Mouse (Mus musculus): ENCODE data around the gene Aamp. TPM values are rescaled to one million over a fixed set of nuclear protein-coding genes. Genes with fewer than 3 reads are reported as not detected.

Aamp gene
- polyA plus RNA-seq, 1 experiment, result 173 TPM

GRCm38 (mm10) chr1:74275015-74275414 is 9.5 kb downstream of the Aamp start:
- Histone ChIP-seq H3K4me3 (ENCODE audit: insufficient read depth, low read length) (no peak overlapping the region), H3K27ac (ENCODE audit: insufficient read depth, low read length) (no peak overlapping the region), H3K4me1 (ENCODE audit: control insufficient read depth, insufficient read depth, low read length) (no peaks in the 10 kb centered on the region; the same call in 1 of the 2 replicates)
- TF ChIP-seq POLR2A (IDR thresholded peaks at IDR 0.05; ENCODE audit: extremely low read depth, insufficient read depth, low read length), result no peak

DNA sequence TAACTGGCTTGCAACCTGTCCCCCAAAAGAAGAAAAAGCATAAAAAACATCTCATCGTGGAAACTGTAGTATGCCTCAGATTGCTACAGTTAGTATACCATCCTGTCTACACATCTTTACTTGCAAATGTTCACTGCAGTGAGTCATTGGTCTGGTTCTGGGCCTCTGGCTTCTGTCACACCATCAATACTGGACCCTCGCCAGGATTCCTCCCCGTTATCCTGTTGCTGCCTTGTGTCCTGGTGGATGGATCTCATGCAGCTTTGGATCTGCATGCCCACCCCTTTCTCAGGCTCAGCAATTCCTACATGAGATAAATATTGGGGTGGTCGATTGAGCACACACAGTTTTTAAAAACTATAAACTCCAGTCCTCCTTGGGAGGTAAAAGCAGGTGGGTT is 12.9 kb downstream of the Aamp start:
- Histone ChIP-seq H3K4me1 (ENCODE audit: control insufficient read depth, insufficient read depth, low read length) (no peaks in the 10 kb centered on the region), H3K27ac (ENCODE audit: insufficient read depth, low read length) (no peak overlapping the region), H3K4me3 (ENCODE audit: insufficient read depth, low read length) (no peak overlapping the region)
- TF ChIP-seq CTCF (IDR thresholded peaks at IDR 0.05; ENCODE audit: extremely low read depth, insufficient read depth, low read length) (no peak), POLR2A (IDR thresholded peaks at IDR 0.05; ENCODE audit: extremely low read depth, insufficient read depth, low read length) (no peak)

GRCm38 (mm10) chr1:74268750-74269149 is 15.8 kb downstream of the Aamp start:
- Histone ChIP-seq H3K4me3 (ENCODE audit: insufficient read depth, low read length) (no peak overlapping the region), H3K27ac (ENCODE audit: insufficient read depth, low read length) (no peak overlapping the region), H3K4me1 (ENCODE audit: control insufficient read depth, insufficient read depth, low read length) (no peaks in the 10 kb centered on the region)
- no peak for TF ChIP-seq POLR2A (IDR thresholded peaks at IDR 0.05; ENCODE audit: extremely low read depth, insufficient read depth, low read length)
- TF ChIP-seq CTCF (IDR thresholded peaks at IDR 0.05; ENCODE audit: extremely low read depth, insufficient read depth, low read length), result no peak

DNA sequence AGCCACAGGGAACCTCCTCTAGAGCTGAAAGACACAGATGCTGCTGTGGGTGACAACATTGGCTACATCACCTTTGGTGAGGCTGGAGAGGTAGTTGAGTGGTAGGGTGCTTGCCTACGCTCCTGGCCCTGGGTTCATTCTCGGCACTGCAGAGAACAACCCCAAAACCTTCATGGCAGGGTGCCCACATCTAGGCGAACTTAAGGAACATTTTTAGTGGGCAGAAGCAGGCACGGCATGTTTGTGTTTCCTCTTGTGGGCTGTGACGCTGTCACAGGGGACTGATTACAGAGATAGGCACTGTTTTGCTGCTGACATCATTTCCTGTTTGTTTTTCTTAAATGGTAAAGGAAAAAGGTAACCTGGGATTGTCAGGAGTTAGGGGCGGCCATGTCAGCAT is 22.0 kb downstream of the Aamp start:
- no peaks in the 10 kb centered on the region for H3K4me1 ChIP-seq (ENCODE audit: control insufficient read depth, insufficient read depth, low read length)
- no peak overlapping the region for H3K4me3 ChIP-seq (ENCODE audit: insufficient read depth, low read length)
- TF ChIP-seq CTCF (IDR thresholded peaks at IDR 0.05; ENCODE audit: extremely low read depth, insufficient read depth, low read length) (no peak), POLR2A (IDR thresholded peaks at IDR 0.05; ENCODE audit: extremely low read depth, insufficient read depth, low read length) (no peak)
- no peak overlapping the region for H3K27ac ChIP-seq (ENCODE audit: insufficient read depth, low read length)

DNA sequence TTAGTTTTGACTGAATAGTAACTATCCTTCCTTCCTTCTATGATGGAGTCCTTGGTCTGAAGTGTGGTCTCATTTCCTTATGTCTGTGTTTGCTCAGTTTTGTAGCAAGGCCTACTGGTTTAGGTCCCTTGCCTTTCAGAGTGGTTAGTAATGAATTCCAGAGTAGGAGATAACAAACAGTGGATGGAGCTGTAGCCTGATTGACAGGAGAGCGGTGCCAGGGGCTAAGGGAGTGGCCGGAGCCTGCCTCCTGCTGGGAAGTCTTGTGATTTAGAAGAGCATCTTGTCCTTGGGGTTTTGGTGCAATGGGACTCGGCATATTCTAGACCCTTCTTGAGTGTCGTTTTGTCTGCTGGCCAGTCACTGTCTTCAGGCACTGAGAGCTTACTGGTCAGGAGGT is 27.8 kb downstream of the Aamp start:
- Histone ChIP-seq H3K4me1 (ENCODE audit: control insufficient read depth, insufficient read depth, low read length) (no peaks in the 10 kb centered on the region), H3K4me3 (ENCODE audit: insufficient read depth, low read length) (no peak overlapping the region), H3K27ac (ENCODE audit: insufficient read depth, low read length) (no peak overlapping the region)
- TF ChIP-seq POLR2A (IDR thresholded peaks at IDR 0.05; ENCODE audit: extremely low read depth, insufficient read depth, low read length) (no peak), CTCF (IDR thresholded peaks at IDR 0.05; ENCODE audit: extremely low read depth, insufficient read depth, low read length) (no peak)

DNA sequence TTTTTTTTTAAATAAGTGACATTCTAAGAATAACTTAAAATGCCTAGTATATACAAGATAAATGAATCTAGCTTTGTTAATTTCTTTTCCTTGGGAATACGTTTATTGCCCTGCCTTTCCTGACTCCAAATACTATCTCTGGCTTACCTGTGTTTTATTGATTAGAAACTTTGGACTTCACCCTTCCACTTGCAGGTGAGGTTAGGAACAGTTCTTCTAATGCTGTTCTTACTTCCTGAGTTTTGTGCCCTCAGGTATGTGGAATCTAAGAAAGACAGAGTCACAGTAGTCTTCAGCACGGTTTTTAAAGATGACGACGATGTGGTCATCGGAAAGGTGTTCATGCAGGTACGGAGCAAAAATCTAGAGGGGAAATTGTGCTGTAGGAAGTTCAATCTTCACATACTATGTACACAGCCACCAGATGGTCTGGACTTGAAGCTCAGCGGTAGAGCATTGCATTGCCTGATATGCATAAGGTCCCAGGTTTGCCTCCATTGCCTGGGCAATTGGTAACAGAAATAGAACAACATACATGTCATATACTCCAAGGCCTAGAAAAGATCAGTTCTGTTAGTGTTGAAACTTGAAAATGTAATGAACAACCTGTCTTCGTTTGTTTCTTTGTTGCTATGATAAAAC is 28.7 kb downstream of the Aamp start:
- no peak for TF ChIP-seq CTCF (IDR thresholded peaks at IDR 0.05; ENCODE audit: extremely low read depth, insufficient read depth, low read length)
- TF ChIP-seq POLR2A (IDR thresholded peaks at IDR 0.05; ENCODE audit: extremely low read depth, insufficient read depth, low read length), result no peak
- Histone ChIP-seq H3K4me3 (ENCODE audit: insufficient read depth, low read length) (no peak overlapping the region), H3K4me1 (ENCODE audit: control insufficient read depth, insufficient read depth, low read length) (no peaks in the 10 kb centered on the region), H3K27ac (ENCODE audit: insufficient read depth, low read length) (no peak overlapping the region)

- TF ChIP-seq CTCF (IDR thresholded peaks at IDR 0.05; ENCODE audit: extremely low read depth, insufficient read depth, low read length) (no peak), POLR2A (IDR thresholded peaks at IDR 0.05; ENCODE audit: extremely low read depth, insufficient read depth, low read length) (no peak)
- H3K4me1 ChIP-seq (ENCODE audit: control insufficient read depth, insufficient read depth, low read length), result peaks cover 2% of the 10 kb centered on the region; the same call in 1 of the 2 replicates
- no peak overlapping the region for H3K27ac ChIP-seq (ENCODE audit: insufficient read depth, low read length)
- H3K4me3 ChIP-seq (ENCODE audit: insufficient read depth, low read length), result no peak overlapping the region
Measured at GRCm38 (mm10) chr1:74250096-74250495, 34.4 kb downstream of the Aamp start.

GRCm38 (mm10) chr1:74249331-74249980 is 35.1 kb downstream of the Aamp start:
- peak overlapping the region; percentile 58; the same call in 1 of the 2 replicates for H3K27ac ChIP-seq (ENCODE audit: insufficient read depth, low read length)
- TF ChIP-seq POLR2A (IDR thresholded peaks at IDR 0.05; ENCODE audit: extremely low read depth, insufficient read depth, low read length) (no peak), CTCF (IDR thresholded peaks at IDR 0.05; ENCODE audit: extremely low read depth, insufficient read depth, low read length) (no peak)
- peaks cover 4% of the 10 kb centered on the region; the same call in 1 of the 2 replicates for H3K4me1 ChIP-seq (ENCODE audit: control insufficient read depth, insufficient read depth, low read length)
- H3K4me3 ChIP-seq (ENCODE audit: insufficient read depth, low read length), result no peak overlapping the region

DNA sequence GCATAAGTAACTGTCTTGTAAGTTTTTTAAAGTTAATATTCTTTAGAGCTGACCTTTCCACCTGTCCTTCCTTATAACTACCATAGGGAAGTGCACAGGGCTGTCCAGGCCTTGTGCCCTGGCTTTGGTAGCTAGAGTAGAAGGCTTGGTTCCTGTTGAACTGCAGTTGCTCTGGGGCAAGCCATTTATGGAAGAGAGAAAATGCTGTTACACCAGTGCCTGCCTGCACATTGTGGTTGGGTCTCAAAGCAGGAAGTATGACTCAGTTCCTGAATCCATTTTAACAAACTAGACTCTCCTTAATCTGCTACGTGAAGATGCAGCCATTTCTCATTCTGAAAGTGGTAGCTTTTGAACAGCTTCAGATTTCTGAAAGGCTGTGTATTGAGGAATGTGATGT is 35.7 kb downstream of the Aamp start:
- Histone ChIP-seq H3K4me1 (ENCODE audit: control insufficient read depth, insufficient read depth, low read length) (peaks cover 4% of the 10 kb centered on the region; the same call in 1 of the 2 replicates), H3K4me3 (ENCODE audit: insufficient read depth, low read length) (no peak overlapping the region), H3K27ac (ENCODE audit: insufficient read depth, low read length) (peak overlapping the region; percentile 58; the same call in 1 of the 2 replicates)
- TF ChIP-seq CTCF (IDR thresholded peaks at IDR 0.05; ENCODE audit: extremely low read depth, insufficient read depth, low read length) (no peak), POLR2A (IDR thresholded peaks at IDR 0.05; ENCODE audit: extremely low read depth, insufficient read depth, low read length) (no peak)

GRCm38 (mm10) chr1:74245525-74245924 is 39.0 kb downstream of the Aamp start:
- Histone ChIP-seq H3K4me1 (ENCODE audit: control insufficient read depth, insufficient read depth, low read length) (peaks cover 9% of the 10 kb centered on the region), H3K4me3 (ENCODE audit: insufficient read depth, low read length) (no peak overlapping the region), H3K27ac (ENCODE audit: insufficient read depth, low read length) (no peak overlapping the region)
- TF ChIP-seq CTCF (IDR thresholded peaks at IDR 0.05; ENCODE audit: extremely low read depth, insufficient read depth, low read length) (no peak), POLR2A (IDR thresholded peaks at IDR 0.05; ENCODE audit: extremely low read depth, insufficient read depth, low read length) (no peak)
